Mouse (Mus musculus) myocyte (in vitro differentiated cells): ENCODE measurements around the gene Ncs1. TPM values are rescaled to one million over a fixed set of nuclear protein-coding genes. Genes with fewer than 3 reads are reported as not detected.

Source experiments
- H3K27me3 ChIP-seq: one replicate; pipeline ENCODE4 v1.6.1; 2011; ENCODE audit not compliant: control insufficient read depth, insufficient read depth, insufficient read length
- H3K36me3 ChIP-seq: one replicate; pipeline ENCODE4 v1.6.1; 2011; ENCODE audit not compliant: control insufficient read depth, insufficient read depth
- H3K4me2 ChIP-seq: one replicate; pipeline ENCODE4 v1.6.1; 2011; ENCODE audit warnings: low read depth, control low read depth
- H3K4me3 ChIP-seq: one replicate; pipeline ENCODE4 v1.5.1; 2011; ENCODE audit warnings: mild to moderate bottlenecking, control low read depth, moderate library complexity
- H3K79me2 ChIP-seq: one replicate; pipeline ENCODE4 v1.6.1; 2011; ENCODE audit not compliant: control insufficient read depth, insufficient read depth
- H3ac ChIP-seq: one replicate; pipeline ENCODE4 v1.6.1; 2011; ENCODE audit not compliant: control insufficient read depth, insufficient read length
- CEBPB ChIP-seq: IDR thresholded peaks from 2 replicates; pipeline ENCODE4 v1.6.1; 2011; ENCODE audit warnings: mild to moderate bottlenecking, moderate library complexity; ENCODE audit not compliant: poor library complexity, insufficient read depth, severe bottlenecking
- E2F4 ChIP-seq: IDR thresholded peaks from one replicate; pipeline ENCODE4 v1.6.1; 2011; ENCODE audit warnings: mild to moderate bottlenecking, control low read depth, moderate library complexity; ENCODE audit not compliant: insufficient read depth
- MAX ChIP-seq: IDR thresholded peaks from one replicate; pipeline ENCODE4 v1.6.1; 2011; ENCODE audit warnings: low read depth, mild to moderate bottlenecking, control low read depth
- MYOD1 ChIP-seq, 3 experiments: IDR thresholded peaks; one replicate each; pipeline ENCODE4 v1.6.1; 2011; ENCODE audit warnings: control low read depth in 2 of 3, low read depth in 2 of 3, mild to moderate bottlenecking in 2 of 3, moderate library complexity in 1 of 3; ENCODE audit not compliant: insufficient read length in 2 of 3, control insufficient read depth in 1 of 3
- MYOG ChIP-seq, 3 experiments: IDR thresholded peaks; one replicate each; pipeline ENCODE4 v1.6.1; 2011; ENCODE audit warnings: control low read depth in 2 of 3, low read depth in 2 of 3, mild to moderate bottlenecking in 2 of 3; ENCODE audit not compliant: insufficient read length in 2 of 3, control insufficient read depth in 1 of 3, insufficient read depth in 1 of 3
- POLR2A ChIP-seq: IDR thresholded peaks from one replicate; pipeline ENCODE4 v1.6.1; 2011; ENCODE audit warnings: low read depth, mild to moderate bottlenecking, control low read depth, moderate library complexity; ENCODE audit not compliant: insufficient read length
- POLR2AphosphoS2 ChIP-seq: IDR thresholded peaks from one replicate; pipeline ENCODE4 v1.6.1; 2011; ENCODE audit warnings: low read depth, control low read depth; ENCODE audit not compliant: insufficient read length
- REST ChIP-seq: IDR thresholded peaks from one replicate; pipeline ENCODE4 v1.6.1; 2011; ENCODE audit warnings: mild to moderate bottlenecking, control low read depth, moderate library complexity; ENCODE audit not compliant: insufficient read depth, insufficient read length
- SRF ChIP-seq: IDR thresholded peaks from one replicate; pipeline ENCODE4 v1.6.1; 2011; ENCODE audit warnings: low read depth; ENCODE audit not compliant: control insufficient read depth, insufficient read length
- TCF12 ChIP-seq: IDR thresholded peaks from one replicate; pipeline ENCODE4 v1.6.1; 2011; ENCODE audit warnings: mild to moderate bottlenecking, control low read depth; ENCODE audit not compliant: poor library complexity, insufficient read depth, severe bottlenecking
- TCF3 ChIP-seq: IDR thresholded peaks from one replicate; pipeline ENCODE4 v1.6.1; 2011; ENCODE audit warnings: low read depth, control low read depth; ENCODE audit not compliant: insufficient read length
- USF1 ChIP-seq: IDR thresholded peaks from one replicate; pipeline ENCODE4 v1.6.1; 2011; ENCODE audit warnings: low read depth, mild to moderate bottlenecking, control low read depth, moderate library complexity
- polyA plus RNA-seq: library from polyadenylated mRNA; unstranded; fragments of >200 nt; fragmentation: generic; extraction: Trizol; gene quantifications from one replicate; pipeline ENCODE4 v1.2.1, GENCODE M21; 2012; ENCODE audit warnings: missing spikeins

The Ncs1 gene
- polyA plus RNA-seq, 1 experiment = 36.1 TPM

DNA sequence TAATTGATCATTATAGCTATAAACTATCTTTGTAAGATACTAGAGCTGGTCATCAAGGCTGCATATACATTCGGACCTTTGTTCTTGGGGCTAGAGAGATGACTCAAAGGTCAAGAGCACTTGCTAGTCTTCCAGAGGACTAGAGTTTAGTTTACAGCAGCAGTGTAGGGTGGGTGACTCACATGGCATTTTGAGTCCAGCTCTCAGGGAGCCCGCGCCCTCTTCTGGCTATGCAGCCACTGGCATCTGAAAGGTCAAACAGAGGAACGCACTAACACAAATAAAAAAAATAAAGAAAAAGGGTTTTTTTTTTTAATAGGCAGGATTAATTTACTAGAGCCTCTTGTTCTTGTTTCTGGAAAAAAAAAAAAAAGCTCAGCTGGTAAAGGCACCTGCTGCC is 36.1 kb upstream of the Ncs1 start:
- Histone ChIP-seq H3K4me3 (no peak overlapping the region), H3ac (no peak overlapping the region), H3K27me3 (no peaks in the 10 kb centered on the region), H3K36me3 (peaks cover 3% of the 10 kb centered on the region), H3K79me2 (no peaks in the 10 kb centered on the region), H3K4me2 (no peak overlapping the region)
- TF ChIP-seq POLR2A (no peak), CEBPB (no peak), REST (no peak), MAX (no peak), MYOG (IDR thresholded peaks at IDR 0.05; ENCODE audit: control insufficient read depth in 1 of 3, insufficient read depth in 1 of 3, insufficient read length in 2 of 3, low read depth in 2 of 3) (no peak), POLR2AphosphoS2 (no peak), MYOD1 (IDR thresholded peaks at IDR 0.05; ENCODE audit: control insufficient read depth in 1 of 3, insufficient read length in 2 of 3, low read depth in 2 of 3) (no peak), SRF (no peak), TCF3 (no peak)

DNA sequence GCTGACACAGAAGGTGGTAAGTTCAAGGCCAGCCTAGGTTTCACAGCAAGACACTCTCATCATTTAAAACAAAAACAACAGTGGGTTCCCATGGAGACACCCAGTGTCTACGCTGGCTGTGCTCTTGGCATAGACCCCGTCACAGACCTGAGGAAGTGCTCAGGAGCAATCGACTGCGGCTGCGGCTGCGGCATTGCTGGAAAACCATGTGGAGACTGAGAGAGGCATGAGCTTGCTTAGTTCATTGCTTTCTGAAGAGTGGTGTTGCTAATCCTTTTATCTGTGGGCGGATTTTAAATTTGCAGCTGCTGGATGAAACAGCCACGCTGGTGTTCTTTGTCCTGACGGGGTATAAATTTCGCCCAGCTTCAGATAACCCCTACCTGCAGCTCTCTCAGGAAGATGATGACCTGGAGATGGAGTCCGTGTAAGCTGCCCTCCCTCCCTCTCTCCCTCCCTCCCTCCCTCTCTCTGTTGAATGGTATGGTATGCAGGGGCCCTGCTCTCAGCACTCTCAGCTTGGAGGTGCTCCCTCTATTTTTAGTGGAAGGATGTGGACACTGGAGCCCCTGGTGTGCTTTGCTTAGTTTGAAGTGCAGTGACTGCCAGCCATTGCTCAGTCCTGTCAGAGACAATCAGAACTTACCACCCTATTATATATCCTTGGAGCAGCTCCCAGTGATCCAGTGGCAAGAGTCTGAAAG is 35.3 kb upstream of the Ncs1 start:
- TF ChIP-seq SRF (no peak), USF1 (no peak), TCF12 (no peak), E2F4 (no peak), MYOG (IDR thresholded peaks at IDR 0.05; ENCODE audit: control insufficient read depth in 1 of 3, insufficient read depth in 1 of 3, insufficient read length in 2 of 3, low read depth in 2 of 3) (no peak), MYOD1 (IDR thresholded peaks at IDR 0.05; ENCODE audit: control insufficient read depth in 1 of 3, insufficient read length in 2 of 3, low read depth in 2 of 3) (no peak), CEBPB (no peak), MAX (no peak), TCF3 (no peak), REST (no peak), POLR2A (no peak), POLR2AphosphoS2 (no peak)
- Histone ChIP-seq H3ac (no peak overlapping the region), H3K36me3 (peaks cover 3% of the 10 kb centered on the region), H3K4me3 (no peak overlapping the region), H3K79me2 (no peaks in the 10 kb centered on the region), H3K4me2 (no peak overlapping the region), H3K27me3 (no peaks in the 10 kb centered on the region)

DNA sequence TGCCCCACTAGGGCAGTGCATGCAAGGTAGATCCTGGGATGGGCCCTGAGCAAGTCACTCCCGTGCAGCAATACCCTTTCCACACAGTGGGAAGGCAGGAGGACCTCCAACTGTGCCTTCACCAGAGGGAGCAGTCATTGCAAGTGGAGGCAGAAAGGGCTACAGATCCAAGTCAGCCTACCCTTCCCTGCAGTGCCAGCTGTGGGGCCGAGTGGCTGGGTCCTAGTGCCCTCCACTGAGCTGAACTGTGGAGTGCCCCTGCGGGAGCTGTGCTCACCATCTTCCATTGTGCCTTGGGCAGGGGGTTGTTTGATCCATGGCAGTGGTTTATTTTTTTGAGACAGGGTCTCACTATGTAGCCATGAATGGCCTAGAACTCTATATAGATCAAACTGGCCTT is 34.4 kb upstream of the Ncs1 start:
- TF ChIP-seq TCF12 (no peak), SRF (no peak), MYOG (IDR thresholded peaks at IDR 0.05; ENCODE audit: control insufficient read depth in 1 of 3, insufficient read depth in 1 of 3, insufficient read length in 2 of 3, low read depth in 2 of 3) (no peak), POLR2AphosphoS2 (no peak), POLR2A (no peak), REST (no peak), CEBPB (no peak), E2F4 (no peak), USF1 (no peak), MAX (no peak), MYOD1 (IDR thresholded peaks at IDR 0.05; ENCODE audit: control insufficient read depth in 1 of 3, insufficient read length in 2 of 3, low read depth in 2 of 3) (no peak), TCF3 (no peak)
- Histone ChIP-seq H3K79me2 (no peaks in the 10 kb centered on the region), H3K4me3 (no peak overlapping the region), H3K4me2 (no peak overlapping the region), H3K27me3 (no peaks in the 10 kb centered on the region), H3K36me3 (peaks cover 3% of the 10 kb centered on the region), H3ac (no peak overlapping the region)

DNA sequence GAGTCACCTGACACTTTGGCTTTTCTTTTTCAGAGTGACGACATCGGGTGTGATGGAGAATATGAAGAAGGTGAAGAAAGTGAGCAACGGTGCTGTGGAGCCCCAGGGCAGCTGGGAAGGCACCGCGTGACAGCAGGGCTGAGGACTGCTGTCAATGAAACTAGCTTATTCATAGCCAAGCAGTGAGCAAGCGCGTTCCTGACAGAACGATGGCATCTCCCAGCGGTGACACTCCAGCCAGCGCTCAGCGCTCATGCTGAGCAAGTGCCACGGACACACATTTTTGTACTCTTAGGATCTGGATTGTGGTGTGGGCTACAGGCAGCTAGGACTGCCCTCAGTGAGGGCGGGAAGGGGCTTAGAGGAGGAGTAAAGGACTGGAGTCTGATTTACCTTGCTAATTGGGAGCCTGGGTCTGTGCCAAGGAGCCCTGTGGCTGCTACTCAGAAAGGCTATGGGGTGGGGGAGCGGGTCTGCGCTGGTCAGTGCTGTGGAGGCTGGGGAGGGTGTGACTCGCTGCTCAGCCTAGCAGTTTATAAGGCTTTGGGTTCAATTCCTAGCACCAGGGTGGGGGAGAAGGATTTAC is 31.3 kb upstream of the Ncs1 start:
- Histone ChIP-seq H3K36me3 (no peaks in the 10 kb centered on the region), H3K27me3 (no peaks in the 10 kb centered on the region), H3ac (no peak overlapping the region), H3K4me3 (no peak overlapping the region), H3K79me2 (no peaks in the 10 kb centered on the region), H3K4me2 (no peak overlapping the region)
- TF ChIP-seq POLR2A (no peak), USF1 (no peak), TCF12 (no peak), POLR2AphosphoS2 (no peak), E2F4 (no peak), TCF3 (no peak), CEBPB (no peak), MAX (no peak), SRF (no peak), MYOG (IDR thresholded peaks at IDR 0.05; ENCODE audit: control insufficient read depth in 1 of 3, insufficient read depth in 1 of 3, insufficient read length in 2 of 3, low read depth in 2 of 3) (no peak), REST (no peak), MYOD1 (IDR thresholded peaks at IDR 0.05; ENCODE audit: control insufficient read depth in 1 of 3, insufficient read length in 2 of 3, low read depth in 2 of 3) (no peak)
